Mouse (Mus musculus) limb, embryonic 10.5 days (tissue): Measurements from ENCODE around the gene Ttc39b. TPM values are rescaled to one million over a fixed set of nuclear protein-coding genes. Genes with fewer than 3 reads are reported as not detected.
A peak's percentile ranks its signal among the peaks of the same experiment; 100 is the strongest.

Experiments used
- DNase-seq: peaks from one replicate; pipeline ENCODE4 v3.0.0-alpha.2; 2017; ENCODE audit warnings: low spot score
- H3K27ac ChIP-seq: fragments of 300-500 bp; sonication (generic); 2 replicates; pipeline ENCODE4 v1.5.1; 2016; ENCODE audit warnings: mild to moderate bottlenecking
- H3K27me3 ChIP-seq: fragments of 300-500 bp; sonication (generic); 2 replicates; pipeline ENCODE4 v1.6.1; 2016; ENCODE audit warnings: low read depth, mild to moderate bottlenecking; ENCODE audit not compliant: poor library complexity, severe bottlenecking
- H3K36me3 ChIP-seq: fragments of 300-500 bp; sonication (generic); 2 replicates; pipeline ENCODE4 v1.6.1; 2016; ENCODE audit warnings: mild to moderate bottlenecking, moderate library complexity
- H3K4me1 ChIP-seq: fragments of 300-500 bp; sonication (generic); 2 replicates; pipeline ENCODE4 v1.6.1; 2016
- H3K4me3 ChIP-seq: fragments of 300-500 bp; sonication (generic); 2 replicates; pipeline ENCODE4 v1.5.1; 2016; ENCODE audit warnings: mild to moderate bottlenecking, moderate library complexity
- H3K9me3 ChIP-seq: fragments of 300-500 bp; sonication (generic); replicated peaks from 2 replicates; pipeline ENCODE4 v1.6.1; 2016; ENCODE audit warnings: mild to moderate bottlenecking
- WGBS: fragments of 180-500 bp; shearing (Covaris S2); methylation state at CpG from one replicate; pipeline ENCODE4 v1.1.7; 2016; 5-methylcytosine and 5-hydroxymethylcytosine counted together
- polyA plus RNA-seq: library from polyadenylated mRNA; unstranded; fragments of >200 nt; fragmentation: Nextera tagmentation; extraction: Ambion mirVana; gene quantifications from 2 replicates; pipeline ENCODE4 v1.2.1, GENCODE M21; 2016

Ttc39b gene
- polyA plus RNA-seq, 1 experiment from 2014 or later = 2.1 TPM

- WGBS = 70% methylated on average over 4 of the region's 4 CpGs
- H3K4me1 ChIP-seq = peaks cover 15% of the 10 kb centered on the region
- no peak overlapping the region for H3K27ac ChIP-seq
- no peaks in the 10 kb centered on the region for H3K9me3 ChIP-seq
- H3K27me3 ChIP-seq = peaks cover 5% of the 10 kb centered on the region
- H3K4me3 ChIP-seq = no peak overlapping the region
- no peak for DNase-seq
- H3K36me3 ChIP-seq = no peaks in the 10 kb centered on the region
Observed at GRCm38 (mm10) chr4:83330369-83330768, 6.3 kb upstream of the Ttc39b start.

GRCm38 (mm10) chr4:83329615-83330014, 5.6 kb upstream of the Ttc39b start:
- Histone ChIP-seq H3K27me3 (peaks cover 10% of the 10 kb centered on the region), H3K36me3 (no peaks in the 10 kb centered on the region), H3K9me3 (no peaks in the 10 kb centered on the region), H3K4me3 (no peak overlapping the region), H3K4me1 (peaks cover 15% of the 10 kb centered on the region), H3K27ac (no peak overlapping the region)
- 38% methylated on average over 4 of the region's 4 CpGs for WGBS
- no peak for DNase-seq

- Histone ChIP-seq H3K9me3 (no peaks in the 10 kb centered on the region), H3K4me3 (no peak overlapping the region), H3K36me3 (no peaks in the 10 kb centered on the region), H3K27ac (no peak overlapping the region), H3K27me3 (peaks cover 10% of the 10 kb centered on the region), H3K4me1 (peaks cover 29% of the 10 kb centered on the region)
- no peak for DNase-seq
- WGBS = 33% methylated on average over 9 of the region's 9 CpGs
Observed at GRCm38 (mm10) chr4:83328026-83328945, 4.2 kb upstream of the Ttc39b start.

GRCm38 (mm10) chr4:83327526-83327925, 3.5 kb upstream of the Ttc39b start:
- DNase-seq = no peak
- H3K36me3 ChIP-seq = no peaks in the 10 kb centered on the region
- H3K27me3 ChIP-seq = peaks cover 13% of the 10 kb centered on the region
- no peak overlapping the region for H3K4me3 ChIP-seq
- WGBS = 56% methylated on average over 4 of the region's 4 CpGs
- peaks cover 33% of the 10 kb centered on the region for H3K4me1 ChIP-seq
- H3K27ac ChIP-seq = no peak overlapping the region
- H3K9me3 ChIP-seq = no peaks in the 10 kb centered on the region

- 59% methylated on average over 5 of the region's 5 CpGs for WGBS
- Histone ChIP-seq H3K27ac (no peak overlapping the region), H3K36me3 (no peaks in the 10 kb centered on the region), H3K4me1 (peaks cover 33% of the 10 kb centered on the region), H3K27me3 (peaks cover 26% of the 10 kb centered on the region), H3K9me3 (no peaks in the 10 kb centered on the region), H3K4me3 (no peak overlapping the region)
- no peak for DNase-seq
Observed at GRCm38 (mm10) chr4:83325366-83325765, 1.3 kb upstream of the Ttc39b start.

GRCm38 (mm10) chr4:83323201-83323903, 703 bp downstream of the Ttc39b start:
- peak; percentile 88 for DNase-seq
- H3K4me1 ChIP-seq = peaks cover 28% of the 10 kb centered on the region
- peak overlapping the region; percentile 87 for H3K27ac ChIP-seq
- no peaks in the 10 kb centered on the region for H3K9me3 ChIP-seq
- H3K27me3 ChIP-seq = peaks cover 26% of the 10 kb centered on the region
- no peaks in the 10 kb centered on the region for H3K36me3 ChIP-seq
- peak overlapping the region; percentile 90 for H3K4me3 ChIP-seq
- 2% methylated on average over 48 of the region's 48 CpGs for WGBS

- Histone ChIP-seq H3K27me3 (peaks cover 17% of the 10 kb centered on the region; the same call in 1 of the 2 replicates), H3K9me3 (no peaks in the 10 kb centered on the region), H3K27ac (no peak overlapping the region), H3K4me1 (peaks cover 27% of the 10 kb centered on the region), H3K4me3 (no peak overlapping the region), H3K36me3 (no peaks in the 10 kb centered on the region)
- 90% methylated on average over 4 of the region's 4 CpGs for WGBS
- no peak for DNase-seq
Observed at GRCm38 (mm10) chr4:83319736-83320135, 4.3 kb downstream of the Ttc39b start.

GRCm38 (mm10) chr4:83318758-83319157, 5.3 kb downstream of the Ttc39b start:
- Histone ChIP-seq H3K9me3 (no peaks in the 10 kb centered on the region), H3K27me3 (peaks cover 17% of the 10 kb centered on the region; the same call in 1 of the 2 replicates), H3K27ac (no peak overlapping the region), H3K4me1 (peaks cover 23% of the 10 kb centered on the region), H3K36me3 (no peaks in the 10 kb centered on the region), H3K4me3 (no peak overlapping the region)
- 33% methylated on average over 3 of the region's 3 CpGs for WGBS
- no peak for DNase-seq

GRCm38 (mm10) chr4:83317826-83318348, 6.2 kb downstream of the Ttc39b start:
- no peak overlapping the region for H3K27ac ChIP-seq
- no peaks in the 10 kb centered on the region for H3K9me3 ChIP-seq
- no peaks in the 10 kb centered on the region for H3K36me3 ChIP-seq
- H3K27me3 ChIP-seq = peaks cover 17% of the 10 kb centered on the region; the same call in 1 of the 2 replicates
- H3K4me1 ChIP-seq = peaks cover 14% of the 10 kb centered on the region
- H3K4me3 ChIP-seq = no peak overlapping the region
- WGBS = 64% methylated on average over 3 of the region's 3 CpGs
- DNase-seq = no peak

GRCm38 (mm10) chr4:83316718-83317117, 7.3 kb downstream of the Ttc39b start:
- H3K9me3 ChIP-seq = no peaks in the 10 kb centered on the region

GRCm38 (mm10) chr4:83315930-83316329, 8.1 kb downstream of the Ttc39b start:
- Histone ChIP-seq H3K36me3 (no peaks in the 10 kb centered on the region), H3K27ac (no peak overlapping the region), H3K9me3 (no peaks in the 10 kb centered on the region), H3K27me3 (no peaks in the 10 kb centered on the region), H3K4me1 (peaks cover 13% of the 10 kb centered on the region), H3K4me3 (no peak overlapping the region)
- DNase-seq = no peak
- 79% methylated on average over 4 of the region's 4 CpGs for WGBS

More at GRCm38 (mm10) chr4:83316718-83317117, 7.3 kb downstream of the Ttc39b start:
- no peak for DNase-seq
- no peak overlapping the region for H3K27ac ChIP-seq
- H3K27me3 ChIP-seq = peaks cover 5% of the 10 kb centered on the region; the same call in 1 of the 2 replicates
- 77% methylated on average over 3 of the region's 3 CpGs for WGBS
- peaks cover 13% of the 10 kb centered on the region for H3K4me1 ChIP-seq
- H3K36me3 ChIP-seq = no peaks in the 10 kb centered on the region
- no peak overlapping the region for H3K4me3 ChIP-seq

GRCm38 (mm10) chr4:83314922-83315881, 8.9 kb downstream of the Ttc39b start:
- Histone ChIP-seq H3K27me3 (no peaks in the 10 kb centered on the region), H3K4me1 (peaks cover 13% of the 10 kb centered on the region), H3K27ac (no peak overlapping the region; the same call in 1 of the 2 replicates), H3K36me3 (no peaks in the 10 kb centered on the region), H3K4me3 (no peak overlapping the region), H3K9me3 (no peaks in the 10 kb centered on the region)
- DNase-seq = no peak
- WGBS = 57% methylated on average over 13 of the region's 13 CpGs
